Mouse (Mus musculus): ENCODE measurements around the gene Snx18.

DNA sequence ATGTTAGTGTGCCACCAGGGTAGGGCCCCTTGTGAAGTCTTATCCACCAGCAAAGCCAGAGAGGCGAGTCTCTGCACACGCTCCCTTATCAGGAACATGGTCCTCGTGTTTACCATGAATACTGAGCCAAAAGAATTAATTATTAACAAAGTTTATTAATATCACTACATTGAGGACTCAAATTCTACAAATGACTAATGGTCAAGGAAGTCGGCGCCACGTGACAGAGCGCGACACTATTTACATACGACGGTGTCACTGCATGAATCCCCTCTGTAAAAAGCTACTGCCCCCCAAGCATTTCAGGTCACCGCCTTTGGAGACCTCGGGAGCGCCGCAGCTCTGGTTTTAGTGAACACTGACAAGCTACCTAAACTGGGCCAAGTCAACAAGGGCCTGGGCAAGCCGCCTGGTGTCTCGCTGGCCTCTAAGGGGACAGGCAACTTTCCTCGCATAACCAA lies 15.5 kb downstream of the Snx18 start:
- no peak for TF ChIP-seq E2F4 (IDR thresholded peaks at IDR 0.05; ENCODE audit: insufficient read depth)
- no peak for TF ChIP-seq MAX (IDR thresholded peaks at IDR 0.05; ENCODE audit: low read depth)
- TF ChIP-seq USF1 (IDR thresholded peaks at IDR 0.05; ENCODE audit: low read depth): no peak
- no peak for TF ChIP-seq POLR2A (IDR thresholded peaks at IDR 0.05; ENCODE audit: insufficient read length, low read depth)
- no peak for TF ChIP-seq POLR2AphosphoS2 (IDR thresholded peaks at IDR 0.05; ENCODE audit: insufficient read length, low read depth)
- no peak for TF ChIP-seq TCF12 (IDR thresholded peaks at IDR 0.05; ENCODE audit: insufficient read depth, poor library complexity, severe bottlenecking)
